In the genomic region with DNA sequence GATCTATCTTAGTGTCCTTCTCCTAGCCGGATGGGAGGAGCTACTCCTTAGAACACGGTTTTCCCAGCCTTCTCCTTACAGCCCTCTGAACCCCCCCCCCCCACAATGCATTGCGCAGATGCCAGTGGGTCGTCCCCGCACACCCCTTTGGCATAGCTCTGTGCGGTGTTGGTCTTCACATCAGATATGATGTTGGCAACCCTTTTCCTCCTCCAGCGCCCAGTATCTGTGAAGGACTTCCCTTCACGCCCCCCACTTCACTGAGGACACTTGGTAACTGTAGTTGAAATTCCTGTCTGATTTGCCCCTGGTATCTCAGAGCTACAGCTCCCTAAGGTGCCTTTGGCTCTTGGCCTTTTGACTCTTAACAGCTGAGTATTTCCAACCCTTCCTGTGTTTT, we compare ENCODE assay signal across 9 mouse cellular contexts. TPM values are rescaled to one million over a fixed set of nuclear protein-coding genes. Genes with fewer than 3 reads are reported as not detected.
A peak's percentile ranks its signal among the peaks of the same experiment; 100 is the strongest.
DNase-seq lines count a peak whose midpoint lies in the region; ATAC-seq and TF ChIP-seq lines count a peak whose summit lies in the region.
"Had no signal": no experiment of that assay in that cellular context is flagged by ENCODE, and none has a peak within 500 bp of the region (broad histone marks: within the 10 kb centered on the region; RNA-seq: fewer than 3 reads in every experiment).

No protein-coding gene starts in this region.

- no peaks in the 10 kb centered on the region for H3K9me3 ChIP-seq in heart, embryonic 11.5 days (replicated peaks; ENCODE audit: control insufficient read depth, low read length)

- no peaks in the 10 kb centered on the region for H3K27me3 ChIP-seq in heart, adult 2 months (ENCODE audit: control insufficient read depth, insufficient read depth, low read length)
- peaks cover 4% of the 10 kb centered on the region; the same call in 1 of the 2 replicates for H3K27me3 ChIP-seq in heart, embryonic 11.5 days (ENCODE audit: control insufficient read depth, insufficient read depth, low read length)

- TF ChIP-seq EP300 in heart, adult 2 months (IDR thresholded peaks at IDR 0.05; ENCODE audit: insufficient read depth, low read depth, low read length): no peak

- WGBS in heart, adult 2 months: 60% methylated on average over 8 of the region's 8 CpGs
- WGBS in heart, embryonic 11.5 days (ENCODE audit: insufficient replicate concordance): 75% methylated on average over 8 of the region's 8 CpGs

- DNase-seq in heart, adult 2 months: no peak
- peak; percentile 31 for DNase-seq in testis, postnatal 10 days (ENCODE audit: low spot score)
- DNase-seq in testis, postnatal 14 days (ENCODE audit: low spot score): no peak
- peak; percentile 51 to 64 for DNase-seq in lung, postnatal 4 days
- no peak for DNase-seq in adrenal gland, postnatal 36 days
- no peak for DNase-seq in gastrocnemius, postnatal 14 days
- DNase-seq: lung, embryonic 14.5 days had no signal

- TF ChIP-seq POLR2A in heart, adult 2 months (IDR thresholded peaks at IDR 0.05; ENCODE audit: insufficient read depth, low read depth, low read length): no peak

- peaks cover 34% of the 10 kb centered on the region for H3K36me3 ChIP-seq in heart, adult 2 months (ENCODE audit: control insufficient read depth, insufficient read depth, low read length)
- no peaks in the 10 kb centered on the region for H3K36me3 ChIP-seq in heart, embryonic 11.5 days (ENCODE audit: control insufficient read depth, insufficient read depth, low read length)

- peaks cover 13% of the 10 kb centered on the region for H3K4me1 ChIP-seq in heart, adult 2 months (ENCODE audit: control insufficient read depth, insufficient read depth, low read length)
- H3K4me1 ChIP-seq in heart, embryonic 11.5 days (ENCODE audit: control insufficient read depth, insufficient read depth, low read length): peaks cover 3% of the 10 kb centered on the region; the same call in 1 of the 2 replicates

- no peak overlapping the region for H3K27ac ChIP-seq in heart, adult 2 months
- no peak overlapping the region for H3K27ac ChIP-seq in heart, embryonic 11.5 days (ENCODE audit: low read depth, low read length)

- H3K4me2 ChIP-seq in heart, embryonic 11.5 days: no peak overlapping the region
- H3K4me2 ChIP-seq: lung, embryonic 14.5 days had no signal

- intact Hi-C loops in heart, adult 2 months (cut with DNase I): loop anchor here (5.0 to 10.0 kb wide), 5 partner anchors 63 to 473 kb away; no protein-coding TSS in a partner anchor
- intact Hi-C loops in gastrocnemius, postnatal 14 days (cut with DNase I; ENCODE audit: low total_unique reads): loop anchor here (10.0 kb wide), 1 partner anchor 311 kb away; no protein-coding TSS in a partner anchor

- H3K79me2 ChIP-seq in heart, adult 2 months (replicated peaks; ENCODE audit: control insufficient read depth, insufficient read depth, low read length): peaks cover 3% of the 10 kb centered on the region; the same call in 1 of the 2 replicates

- peak overlapping the region; percentile 31 for H3K9ac ChIP-seq in heart, adult 2 months (ENCODE audit: low read depth, low read length)
- H3K9ac ChIP-seq in heart, embryonic 11.5 days (ENCODE audit: low read depth, low read length): no peak overlapping the region
- H3K9ac ChIP-seq: lung, embryonic 14.5 days had no signal

- no peak for ATAC-seq in heart, embryonic 11.5 days (replicated peaks; ENCODE audit: insufficient number of reproducible peaks, low FRiP score, low TSS enrichment)
- no peak for ATAC-seq in monocyte, adult 5-6 weeks (replicated peaks; ENCODE audit: insufficient number of reproducible peaks, low FRiP score, low TSS enrichment, poor library complexity, severe bottlenecking)

- H3K4me3 ChIP-seq in heart, adult 2 months: peak overlapping the region; percentile 79; the same call in 1 of the 2 replicates
- H3K4me3 ChIP-seq in heart, embryonic 11.5 days (ENCODE audit: low read depth, low read length): no peak overlapping the region

- TF ChIP-seq CTCF in heart, adult 2 months (IDR thresholded peaks at IDR 0.05): no peak

RNA-seq across cellular contexts. Expression of gene Spry1, which starts 4.2 kb away (rescaled TPM):
- total RNA-seq in heart, adult 2 months (2021): 10 to 100 TPM; 20.7 to 28.8 TPM
- polyA plus RNA-seq in heart, adult 2 months (2012; rRNA removed): 34.6 and 38.1 TPM in 2 replicates
- polyA plus RNA-seq in heart, embryonic 11.5 days (2014; fragmentation: Nextera tagmentation; extraction: Ambion mirVana): 4.8 and 6.3 TPM in 2 replicates
- 10 to 100 TPM; 25.1 to 31.4 TPM for total RNA-seq in adrenal gland, postnatal 36 days (2021)
- 10 to 100 TPM; 33.1 to 39.9 TPM for total RNA-seq in gastrocnemius, postnatal 14 days (2021)
- total RNA-seq in monocyte, adult 5-6 weeks (2017): 0.48 to 0.96 TPM in 2 of 3 replicates, not detected in the other

Comparison
In these comparisons a context has a peak if more than half of its experiments do, and no peak if none do; other contexts are left out.
1. DNase-seq: peak in testis, postnatal 10 days (single experiment) and lung, postnatal 4 days (2 of 2); none in heart, adult 2 months (0 of 2), testis, postnatal 14 days (single experiment), adrenal gland, postnatal 36 days (0 of 2) and gastrocnemius, postnatal 14 days (single experiment).
2. RNA of gene Spry1, which starts 4.2 kb away (total RNA-seq): 33.1 to 39.9 TPM in gastrocnemius, postnatal 14 days, 25.1 to 31.4 TPM in adrenal gland, postnatal 36 days and 20.7 to 28.8 TPM in heart, adult 2 months; 0.48 to 0.96 TPM in monocyte, adult 5-6 weeks; every median in the first group is over 10 times any median in the second.